Mouse (Mus musculus): Measurements from ENCODE around the gene Elmo2. TPM values are rescaled to one million over a fixed set of nuclear protein-coding genes. Genes with fewer than 3 reads are reported as not detected.

The Elmo2 gene
- polyA plus RNA-seq (2015; fragmentation: Nextera tagmentation; extraction: Ambion mirVana), result 39.8 and 42.8 TPM in 2 replicates

GRCm38 (mm10) chr2:165326304-165327190, at the start of gene Elmo2:
Gene Elmo2 (minus strand): TSS chr2:165326479.
- DNase-seq (ENCODE audit: low spot score), result peak; percentile 98

- no peak for DNase-seq (ENCODE audit: low spot score)
These were observed 49.7 kb upstream of the Elmo2 start for GRCm38 (mm10) chr2:165376001-165376400.

GRCm38 (mm10) chr2:165375478-165375877, 49.2 kb upstream of the Elmo2 start:
- no peak for DNase-seq (ENCODE audit: low spot score)

- DNase-seq (ENCODE audit: low spot score), result no peak
These were observed 44.8 kb upstream of the Elmo2 start for GRCm38 (mm10) chr2:165371066-165371465.

GRCm38 (mm10) chr2:165370348-165370747, 44.1 kb upstream of the Elmo2 start:
- no peak for DNase-seq (ENCODE audit: low spot score)

- no peak for DNase-seq (ENCODE audit: low spot score)
These were observed 42.2 kb upstream of the Elmo2 start, which contains the start of gene Zfp663 for GRCm38 (mm10) chr2:165368496-165368895. Gene Zfp663 (minus strand): TSS chr2:165368729.

- DNase-seq (ENCODE audit: low spot score), result no peak
These were observed 41.7 kb upstream of the Elmo2 start for GRCm38 (mm10) chr2:165367868-165368439.

- no peak for DNase-seq (ENCODE audit: low spot score)
These were observed 40.8 kb upstream of the Elmo2 start for GRCm38 (mm10) chr2:165367047-165367520.

GRCm38 (mm10) chr2:165364334-165365091, 38.2 kb upstream of the Elmo2 start:
- DNase-seq (ENCODE audit: low spot score), result peak; percentile 51

GRCm38 (mm10) chr2:165363282-165363681, 37.0 kb upstream of the Elmo2 start:
- no peak for DNase-seq (ENCODE audit: low spot score)

GRCm38 (mm10) chr2:165360861-165361260, 34.6 kb upstream of the Elmo2 start:
- peak; percentile 72 for DNase-seq (ENCODE audit: low spot score)

- no peak for DNase-seq (ENCODE audit: low spot score)
These were observed 25.7 kb upstream of the Elmo2 start for GRCm38 (mm10) chr2:165351828-165352513.

GRCm38 (mm10) chr2:165349466-165349865, 23.2 kb upstream of the Elmo2 start:
- no peak for DNase-seq (ENCODE audit: low spot score)

- no peak for DNase-seq (ENCODE audit: low spot score)
These were observed 19.9 kb upstream of the Elmo2 start for GRCm38 (mm10) chr2:165346180-165346579.

- no peak for DNase-seq (ENCODE audit: low spot score)
These were observed 10.9 kb upstream of the Elmo2 start for GRCm38 (mm10) chr2:165337191-165337590.

- DNase-seq (ENCODE audit: low spot score), result no peak
These were observed 6.4 kb upstream of the Elmo2 start for GRCm38 (mm10) chr2:165332610-165333210.

GRCm38 (mm10) chr2:165329703-165330102, 3.4 kb upstream of the Elmo2 start:
- no peak for DNase-seq (ENCODE audit: low spot score)

- DNase-seq (ENCODE audit: low spot score), result no peak
These were observed 2.5 kb upstream of the Elmo2 start for GRCm38 (mm10) chr2:165328746-165329145.

- no peak for DNase-seq (ENCODE audit: low spot score)
These were observed 1.1 kb upstream of the Elmo2 start for GRCm38 (mm10) chr2:165327386-165327785.

- no peak for DNase-seq (ENCODE audit: low spot score)
These were observed 567 bp downstream of the Elmo2 start for GRCm38 (mm10) chr2:165325521-165326303.

Measured in thymus, postnatal 0 days (tissue).